In the genomic region with DNA sequence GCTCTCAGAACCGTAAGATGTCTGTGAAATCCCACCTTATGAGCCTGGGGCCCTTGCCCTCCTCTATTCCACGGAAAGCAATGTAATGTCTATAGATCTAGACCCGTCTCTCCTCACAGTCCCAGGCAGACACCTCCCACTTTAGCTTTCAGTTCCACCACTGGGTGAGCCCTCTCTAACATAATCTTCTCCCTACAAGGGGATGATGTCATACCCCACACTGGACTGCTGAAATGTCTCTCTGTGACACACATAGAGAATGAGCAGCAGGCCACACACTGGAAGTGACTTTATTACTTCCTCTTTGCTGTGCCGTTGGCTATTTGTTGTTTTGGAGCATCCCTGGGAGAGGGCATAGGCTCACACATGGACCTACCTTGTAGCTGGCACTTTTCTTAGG, we compare ENCODE assay signal across 23 mouse cellular contexts.
DNase-seq lines count a peak whose midpoint lies in the region; ATAC-seq and TF ChIP-seq lines count a peak whose summit lies in the region.
"Had no signal": no experiment of that assay in that cellular context is flagged by ENCODE, and none has a peak within 500 bp of the region (broad histone marks: within the 10 kb centered on the region; RNA-seq: fewer than 3 reads in every experiment).

No protein-coding gene starts in this region.

- no peaks in the 10 kb centered on the region for H3K9me3 ChIP-seq in heart, postnatal 0 days (replicated peaks; ENCODE audit: control insufficient read depth, low read length)
- H3K9me3 ChIP-seq in stomach, embryonic 16.5 days (replicated peaks; ENCODE audit: control insufficient read depth, low read length) = no peaks in the 10 kb centered on the region
- no peaks in the 10 kb centered on the region for H3K9me3 ChIP-seq in stomach, postnatal 0 days (ENCODE audit: control insufficient read depth, low read length)
- no peaks in the 10 kb centered on the region for H3K9me3 ChIP-seq in intestine, embryonic 16.5 days (ENCODE audit: control insufficient read depth, low read length)
- H3K9me3 ChIP-seq: forebrain, embryonic 10.5 days; kidney, embryonic 15.5 days; limb, embryonic 12.5 days; liver, embryonic 15.5 days had no signal

- no peak for TF ChIP-seq CTCF in heart, postnatal 0 days (IDR thresholded peaks at IDR 0.05; ENCODE audit: low read depth)
- TF ChIP-seq CTCF in stomach, postnatal 0 days (IDR thresholded peaks at IDR 0.05; ENCODE audit: low read depth) = no peak

- no peak overlapping the region for H3K27ac ChIP-seq in heart, postnatal 0 days (ENCODE audit: low read depth)
- H3K27ac ChIP-seq in stomach, embryonic 16.5 days (ENCODE audit: low read length) = no peak overlapping the region
- no peak overlapping the region for H3K27ac ChIP-seq in stomach, postnatal 0 days (replicated peaks)
- no peak overlapping the region for H3K27ac ChIP-seq in intestine, embryonic 16.5 days (ENCODE audit: low read length)
- H3K27ac ChIP-seq: forebrain, embryonic 10.5 days; hindbrain, postnatal 0 days; kidney, embryonic 15.5 days; limb, embryonic 12.5 days; liver, embryonic 15.5 days had no signal

- H3K27me3 ChIP-seq in heart, postnatal 0 days (ENCODE audit: control insufficient read depth, insufficient read depth, low read length) = no peaks in the 10 kb centered on the region
- no peaks in the 10 kb centered on the region for H3K27me3 ChIP-seq in stomach, embryonic 16.5 days (ENCODE audit: control insufficient read depth, insufficient read depth, low read length)
- no peaks in the 10 kb centered on the region for H3K27me3 ChIP-seq in stomach, postnatal 0 days (ENCODE audit: control insufficient read depth, insufficient read depth, low read length)
- no peaks in the 10 kb centered on the region for H3K27me3 ChIP-seq in intestine, embryonic 16.5 days (replicated peaks; ENCODE audit: control insufficient read depth, insufficient read depth, low read length)
- H3K27me3 ChIP-seq: kidney, embryonic 15.5 days; limb, embryonic 12.5 days; liver, embryonic 15.5 days; Patski had no signal

- no peak for TF ChIP-seq EP300 in heart, postnatal 0 days (IDR thresholded peaks at IDR 0.05; ENCODE audit: low read depth)
- TF ChIP-seq EP300 in stomach, postnatal 0 days (optimal IDR thresholded peaks at IDR 0.05) = no peak

- WGBS in heart, postnatal 0 days = 47% methylated on average over 4 of the region's 4 CpGs
- 68% methylated on average over 4 of the region's 4 CpGs for WGBS in stomach, embryonic 16.5 days
- 65% methylated on average over 4 of the region's 4 CpGs for WGBS in stomach, postnatal 0 days
- WGBS in intestine, embryonic 16.5 days = 61% methylated on average over 4 of the region's 4 CpGs

- H3K9ac ChIP-seq in heart, postnatal 0 days (replicated peaks; ENCODE audit: low read depth, low read length) = no peak overlapping the region
- H3K9ac ChIP-seq in stomach, embryonic 16.5 days (ENCODE audit: low read length) = no peak overlapping the region
- H3K9ac ChIP-seq in stomach, postnatal 0 days (ENCODE audit: low read length) = no peak overlapping the region
- H3K9ac ChIP-seq in intestine, embryonic 16.5 days (ENCODE audit: low read depth, low read length) = no peak overlapping the region
- H3K9ac ChIP-seq: forebrain, postnatal 0 days; kidney, embryonic 15.5 days; limb, embryonic 12.5 days; liver, embryonic 15.5 days had no signal

- DNase-seq in heart, adult 11 months = peak; percentile 79
- DNase-seq in heart, postnatal 36 days = no peak
- DNase-seq in heart, postnatal 0 days (ENCODE audit: low spot score) = peak; percentile 56
- DNase-seq in heart, postnatal 14 days = no peak
- no peak for DNase-seq in stomach, postnatal 0 days (ENCODE audit: low spot score)
- no peak for DNase-seq in left cerebral cortex, adult 18-20 months (ENCODE audit: low spot score in 2 of 2)
- DNase-seq: cerebellum, adult 11 months; cerebellum, adult 9-11 months; forebrain, postnatal 0 days; gastrocnemius, postnatal 36 days; kidney, postnatal 36 days; layer of hippocampus, postnatal 36 days; lung, postnatal 10 days; midbrain, embryonic 14.5 days had no signal

- peak; percentile 84 for ATAC-seq in heart, postnatal 0 days (ENCODE audit: insufficient read depth, low read depth)
- 0 out of 2 replicates have a peak, but pooled peaks have one; percentile 11 for ATAC-seq in stomach, embryonic 16.5 days (ENCODE audit: insufficient read depth, low FRiP score)
- no peak for ATAC-seq in stomach, postnatal 0 days (ENCODE audit: low FRiP score, low TSS enrichment)
- no peak for ATAC-seq in intestine, embryonic 16.5 days
- ATAC-seq: forebrain, postnatal 0 days; hindbrain, postnatal 0 days; intestine, postnatal 0 days; Patski had no signal

- H3K4me3 ChIP-seq in heart, postnatal 0 days (ENCODE audit: low read depth, low read length) = no peak overlapping the region
- H3K4me3 ChIP-seq in stomach, embryonic 16.5 days (replicated peaks; ENCODE audit: low read length) = no peak overlapping the region
- no peak overlapping the region for H3K4me3 ChIP-seq in stomach, postnatal 0 days (ENCODE audit: low read depth, low read length)
- H3K4me3 ChIP-seq in intestine, embryonic 16.5 days (ENCODE audit: low read length) = no peak overlapping the region
- H3K4me3 ChIP-seq: forebrain, embryonic 10.5 days; kidney, embryonic 15.5 days; limb, embryonic 12.5 days; liver, embryonic 15.5 days had no signal

- intact Hi-C loops in heart, postnatal 36 days (cut with DNase I) = no loop called here
- intact Hi-C loops in heart, postnatal 14 days (cut with DNase I) = no loop called here

- no peaks in the 10 kb centered on the region for H3K36me3 ChIP-seq in heart, postnatal 0 days (replicated peaks; ENCODE audit: control insufficient read depth, insufficient read depth, low read length)
- H3K36me3 ChIP-seq in stomach, embryonic 16.5 days (ENCODE audit: control insufficient read depth, insufficient read depth, low read length) = no peaks in the 10 kb centered on the region
- no peaks in the 10 kb centered on the region for H3K36me3 ChIP-seq in stomach, postnatal 0 days (ENCODE audit: control insufficient read depth, insufficient read depth, low read length)
- no peaks in the 10 kb centered on the region for H3K36me3 ChIP-seq in intestine, embryonic 16.5 days (ENCODE audit: control insufficient read depth, insufficient read depth, low read length)
- H3K36me3 ChIP-seq: forebrain, embryonic 10.5 days; kidney, embryonic 15.5 days; limb, embryonic 12.5 days; liver, embryonic 15.5 days had no signal

- peaks cover 16% of the 10 kb centered on the region for H3K4me1 ChIP-seq in heart, postnatal 0 days (ENCODE audit: control insufficient read depth, insufficient read depth)
- 0 out of 2 replicates have a peak, but pooled peaks cover 4% of the 10 kb centered on the region for H3K4me1 ChIP-seq in stomach, embryonic 16.5 days (ENCODE audit: control insufficient read depth, insufficient read depth, low read length)
- H3K4me1 ChIP-seq in stomach, postnatal 0 days (replicated peaks; ENCODE audit: control insufficient read depth, insufficient read depth) = no peaks in the 10 kb centered on the region
- peaks cover 3% of the 10 kb centered on the region; the same call in 1 of the 2 replicates for H3K4me1 ChIP-seq in intestine, embryonic 16.5 days (ENCODE audit: control insufficient read depth, insufficient read depth, low read length)

- no peak overlapping the region for H3K4me2 ChIP-seq in heart, postnatal 0 days (ENCODE audit: low read depth, low read length)
- H3K4me2 ChIP-seq in stomach, embryonic 16.5 days (ENCODE audit: low read depth, low read length) = no peak overlapping the region
- H3K4me2 ChIP-seq in stomach, postnatal 0 days (replicated peaks; ENCODE audit: low read depth) = no peak overlapping the region
- no peak overlapping the region for H3K4me2 ChIP-seq in intestine, embryonic 16.5 days (ENCODE audit: low read depth, low read length)
- H3K4me2 ChIP-seq: kidney, embryonic 15.5 days; limb, embryonic 12.5 days; liver, embryonic 15.5 days had no signal

Comparison
In these comparisons a context has a peak if more than half of its experiments do, and no peak if none do; other contexts are left out.
1. DNase-seq: peak in heart, adult 11 months (single experiment) and heart, postnatal 0 days (single experiment); none in heart, postnatal 36 days (0 of 2), heart, postnatal 14 days (0 of 2), stomach, postnatal 0 days (single experiment) and left cerebral cortex, adult 18-20 months (0 of 2).
2. ATAC-seq: peak in heart, postnatal 0 days (single experiment) and stomach, embryonic 16.5 days (single experiment); none in stomach, postnatal 0 days (single experiment) and intestine, embryonic 16.5 days (single experiment).